Mouse (Mus musculus) layer of hippocampus, postnatal 36 days (tissue): ENCODE measurements around the gene Gemin5. TPM values are rescaled to one million over a fixed set of nuclear protein-coding genes. Genes with fewer than 3 reads are reported as not detected.

Experiments used
- total RNA-seq, 2 experiments: library from RNA; stranded (reverse); gene quantifications; 2 replicates each; pipeline ENCODE4 v1.2.3; 2021

Gemin5 gene
- total RNA-seq, 2 experiments from 2014 or later, result 20.4 to 22.0 TPM

Other genes starting within 250 kb of the Gemin5 start
- 10 to 100 TPM; 86.2 to 93.8 TPM for gene Larp1, start 159.5 kb downstream of the Gemin5 start, total RNA-seq
- not detected for gene Gm12248, start 75.4 kb downstream of the Gemin5 start, total RNA-seq
- 10 to 100 TPM; 53.2 to 55.0 TPM for gene Cnot8, start 64.4 kb downstream of the Gemin5 start, total RNA-seq
- gene Mrpl22, start 3.1 kb upstream of the Gemin5 start, total RNA-seq, result 10 to 100 TPM; 32.7 to 38.3 TPM
- gene Igtp, start 31.0 kb upstream of the Gemin5 start, total RNA-seq, result 1 to 10 TPM; 2.1 TPM
- 1 to 10 TPM; 2.2 to 2.3 TPM for gene Irgm2, start 31.1 kb upstream of the Gemin5 start, total RNA-seq
- not detected for gene 4930438A08Rik, start 106.3 kb upstream of the Gemin5 start, total RNA-seq
- 10 to 100 TPM; 27.6 to 31.4 TPM for gene Zfp692, start 138.5 kb upstream of the Gemin5 start, total RNA-seq
- gene Zfp672, start 161.8 kb upstream of the Gemin5 start, total RNA-seq, result 10 to 100 TPM; 44.0 to 51.2 TPM
- 10 to 100 TPM; 50.3 to 52.9 TPM for gene Sh3bp5l, start 162.2 kb upstream of the Gemin5 start, total RNA-seq
- under 1 TPM in 1 of 2 experiments, not detected in 1; 0.30 TPM for gene Lypd8, start 210.5 kb upstream of the Gemin5 start, total RNA-seq